Mouse (Mus musculus) heart, embryonic 15.5 days (tissue): Measurements from ENCODE around the gene Srsf11. TPM values are rescaled to one million over a fixed set of nuclear protein-coding genes. Genes with fewer than 3 reads are reported as not detected.

ENCODE experiments used
- ATAC-seq: fragments of 200-750 bp; cut with Nextera tagmentation; replicated peaks from 2 replicates; pipeline ENCODE4 v1.8.0; 2017; ENCODE audit warnings: low read depth, moderate TSS enrichment; ENCODE audit not compliant: insufficient number of reproducible peaks, insufficient read depth, low FRiP score
- H3K27ac ChIP-seq: fragments of 300-500 bp; sonication (generic); 2 replicates; pipeline ENCODE4 v1.5.1; 2015; ENCODE audit warnings: mild to moderate bottlenecking, inconsistent platforms
- H3K27me3 ChIP-seq: fragments of 300-500 bp; sonication (generic); 2 replicates; pipeline ENCODE4 v1.6.1; 2015; ENCODE audit warnings: inconsistent platforms
- H3K36me3 ChIP-seq: fragments of 300-500 bp; sonication (generic); 2 replicates; pipeline ENCODE4 v1.6.1; 2015; ENCODE audit warnings: mild to moderate bottlenecking, inconsistent platforms
- H3K4me1 ChIP-seq: fragments of 300-500 bp; sonication (generic); replicated peaks from 2 replicates; pipeline ENCODE4 v1.6.1; 2015; ENCODE audit warnings: inconsistent platforms
- H3K4me2 ChIP-seq: fragments of 300-500 bp; sonication (generic); 2 replicates; pipeline ENCODE4 v1.6.1; 2015; ENCODE audit warnings: inconsistent platforms, mild to moderate bottlenecking, moderate library complexity
- H3K4me3 ChIP-seq: fragments of 300-500 bp; sonication (generic); 2 replicates; pipeline ENCODE4 v1.5.1; 2015; ENCODE audit warnings: mild to moderate bottlenecking, inconsistent platforms
- H3K9ac ChIP-seq: fragments of 300-500 bp; sonication (generic); 2 replicates; pipeline ENCODE4 v1.6.1; 2015; ENCODE audit warnings: mild to moderate bottlenecking, inconsistent platforms
- H3K9me3 ChIP-seq: fragments of 300-500 bp; sonication (generic); replicated peaks from 2 replicates; pipeline ENCODE4 v1.6.1; 2016; ENCODE audit warnings: inconsistent platforms
- WGBS: fragments of 180-500 bp; shearing (Covaris S2); methylation state at CpG from one replicate; pipeline ENCODE4 v1.1.7; 2015; ENCODE audit warnings: mixed read lengths; 5-methylcytosine and 5-hydroxymethylcytosine counted together
- polyA plus RNA-seq: library from polyadenylated mRNA; unstranded; fragments of >200 nt; fragmentation: Nextera tagmentation; extraction: Ambion mirVana; gene quantifications from 2 replicates; pipeline ENCODE4 v1.2.1, GENCODE M21; 2015

Gene Srsf11
- polyA plus RNA-seq, 1 experiment from 2014 or later = 141 TPM

DNA sequence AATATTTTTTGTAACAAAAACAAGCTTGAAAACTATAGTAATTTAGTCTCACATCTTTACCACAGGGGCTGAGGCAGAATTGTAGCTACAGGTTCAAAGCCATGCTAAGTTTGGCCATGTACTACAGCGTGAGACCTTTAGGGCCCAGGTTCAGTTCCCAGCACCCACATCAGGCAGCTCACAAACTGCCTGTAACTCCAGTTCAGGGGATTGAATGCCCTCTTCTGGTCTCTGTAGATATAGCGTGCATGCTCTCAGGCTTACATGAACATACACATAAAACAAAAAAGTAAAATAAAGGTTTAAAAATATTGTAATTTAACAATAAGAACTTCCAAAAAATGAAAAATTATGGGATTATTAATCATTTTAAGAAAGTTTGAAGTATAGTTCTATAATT, 63.2 kb downstream of the Srsf11 start:
- H3K36me3 ChIP-seq = 0 out of 2 replicates have a peak, but pooled peaks cover 5% of the 10 kb centered on the region
- no peak overlapping the region for H3K9ac ChIP-seq
- no peak for ATAC-seq
- no peak overlapping the region for H3K4me2 ChIP-seq
- H3K9me3 ChIP-seq = no peaks in the 10 kb centered on the region
- no peaks in the 10 kb centered on the region for H3K4me1 ChIP-seq
- no peak overlapping the region for H3K4me3 ChIP-seq
- 94% methylated on average over 2 of the region's 2 CpGs for WGBS
- H3K27ac ChIP-seq = no peak overlapping the region
- no peaks in the 10 kb centered on the region for H3K27me3 ChIP-seq

GRCm38 (mm10) chr3:157971151-157971550, 65.3 kb downstream of the Srsf11 start:
- Histone ChIP-seq H3K9me3 (no peaks in the 10 kb centered on the region), H3K4me3 (no peak overlapping the region), H3K4me2 (no peak overlapping the region), H3K27ac (no peak overlapping the region), H3K27me3 (no peaks in the 10 kb centered on the region), H3K4me1 (no peaks in the 10 kb centered on the region), H3K9ac (no peak overlapping the region), H3K36me3 (0 out of 2 replicates have a peak, but pooled peaks cover 4% of the 10 kb centered on the region)
- no peak for ATAC-seq
- 93% methylated on average over 2 of the region's 2 CpGs for WGBS

Other genes with a start within 250 kb of the Srsf11 start
- 2.1 and 4.6 TPM in 2 replicates for gene Cth, start 111.6 kb downstream of the Srsf11 start, polyA plus RNA-seq
- gene Ankrd13c, start 89.4 kb downstream of the Srsf11 start, polyA plus RNA-seq = 18.9 and 20.9 TPM in 2 replicates
- gene Lrrc40, start within 50 bp of the Srsf11 start, polyA plus RNA-seq = 36.0 and 36.1 TPM in 2 replicates